Mouse (Mus musculus): ENCODE measurements around the gene Maf. TPM values are rescaled to one million over a fixed set of nuclear protein-coding genes. Genes with fewer than 3 reads are reported as not detected.

Gene Maf
- polyA plus RNA-seq, 2 experiments = 12.4 to 17.8 TPM

DNA sequence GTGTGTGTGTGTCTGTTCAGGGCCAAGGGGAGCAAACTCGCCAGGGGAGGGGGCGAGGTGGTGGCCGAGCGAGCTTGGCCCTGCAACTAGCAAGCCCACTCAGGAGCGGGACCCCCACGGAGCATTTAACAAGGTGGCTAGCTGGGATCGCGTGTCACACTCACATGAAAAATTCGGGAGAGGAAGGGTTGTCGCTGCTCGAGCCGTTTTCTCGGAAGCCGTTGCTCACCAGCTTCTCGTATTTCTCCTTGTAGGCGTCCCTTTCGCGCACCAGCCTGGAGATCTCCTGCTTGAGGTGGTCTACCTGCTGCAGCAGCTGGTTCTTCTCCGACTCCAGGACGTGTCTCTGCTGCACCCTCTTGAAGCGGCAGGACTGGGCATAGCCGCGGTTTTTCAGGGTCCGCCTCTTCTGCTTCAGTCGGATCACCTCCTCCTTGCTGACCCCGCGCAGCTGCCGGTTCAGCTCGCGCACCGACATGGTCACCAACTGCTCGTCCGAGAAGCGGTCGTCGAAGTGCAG is 1.9 kb downstream of the Maf start:
- peak overlapping the region; percentile 67 for H3K4me3 ChIP-seq (replicated peaks; ENCODE audit: low read length)
- ATAC-seq (ENCODE audit: low FRiP score, low read depth) (no peak), DNase-seq (ENCODE audit: low spot score) (peak; percentile 52)
- peak overlapping the region; percentile 68 for H3K4me2 ChIP-seq (replicated peaks; ENCODE audit: low read depth, low read length, severe bottlenecking)
- no peaks in the 10 kb centered on the region; the same call in 1 of the 2 replicates for H3K27me3 ChIP-seq (ENCODE audit: control insufficient read depth, insufficient read depth, low read length)
- WGBS = under 1% methylated on average over 35 of the region's 36 CpGs
- no peaks in the 10 kb centered on the region for H3K9me3 ChIP-seq (ENCODE audit: control insufficient read depth, low read length)
- peak overlapping the region; percentile 75 for H3K9ac ChIP-seq (ENCODE audit: low read depth, low read length, severe bottlenecking)
- TF ChIP-seq POLR2A (IDR thresholded peaks at IDR 0.05; ENCODE audit: borderline replicate concordance, extremely low read depth, insufficient read depth, insufficient read length) = no peak
- H3K27ac ChIP-seq (replicated peaks; ENCODE audit: low read depth, low read length) = peak overlapping the region; percentile 87
- peaks cover 6% of the 10 kb centered on the region for H3K4me1 ChIP-seq (ENCODE audit: control insufficient read depth, insufficient read depth, low read length)
- 0 out of 2 replicates have a peak, but pooled peaks cover 4% of the 10 kb centered on the region for H3K36me3 ChIP-seq (ENCODE audit: control insufficient read depth, insufficient read depth, low read length)

GRCm38 (mm10) chr8:115703056-115703455 is 4.5 kb downstream of the Maf start:
- no peak overlapping the region for H3K9ac ChIP-seq (ENCODE audit: low read depth, low read length, severe bottlenecking)
- peaks cover 7% of the 10 kb centered on the region; the same call in 1 of the 2 replicates for H3K4me1 ChIP-seq (ENCODE audit: control insufficient read depth, insufficient read depth, low read length)
- H3K27ac ChIP-seq (replicated peaks; ENCODE audit: low read depth, low read length) = no peak overlapping the region
- no peak overlapping the region for H3K4me3 ChIP-seq (replicated peaks; ENCODE audit: low read length)
- no peak for DNase-seq (ENCODE audit: low spot score)
- no peaks in the 10 kb centered on the region; the same call in 1 of the 2 replicates for H3K27me3 ChIP-seq (ENCODE audit: control insufficient read depth, insufficient read depth, low read length)
- ATAC-seq (ENCODE audit: low FRiP score, low read depth) = no peak
- no peak for TF ChIP-seq POLR2A (IDR thresholded peaks at IDR 0.05; ENCODE audit: borderline replicate concordance, extremely low read depth, insufficient read depth, insufficient read length)
- peak overlapping the region; percentile 20; the same call in 1 of the 2 replicates for H3K4me2 ChIP-seq (replicated peaks; ENCODE audit: low read depth, low read length, severe bottlenecking)
- 84% methylated on average over 4 of the region's 4 CpGs for WGBS
- H3K9me3 ChIP-seq (ENCODE audit: control insufficient read depth, low read length) = no peaks in the 10 kb centered on the region
- 0 out of 2 replicates have a peak, but pooled peaks cover 4% of the 10 kb centered on the region for H3K36me3 ChIP-seq (ENCODE audit: control insufficient read depth, insufficient read depth, low read length)

DNA sequence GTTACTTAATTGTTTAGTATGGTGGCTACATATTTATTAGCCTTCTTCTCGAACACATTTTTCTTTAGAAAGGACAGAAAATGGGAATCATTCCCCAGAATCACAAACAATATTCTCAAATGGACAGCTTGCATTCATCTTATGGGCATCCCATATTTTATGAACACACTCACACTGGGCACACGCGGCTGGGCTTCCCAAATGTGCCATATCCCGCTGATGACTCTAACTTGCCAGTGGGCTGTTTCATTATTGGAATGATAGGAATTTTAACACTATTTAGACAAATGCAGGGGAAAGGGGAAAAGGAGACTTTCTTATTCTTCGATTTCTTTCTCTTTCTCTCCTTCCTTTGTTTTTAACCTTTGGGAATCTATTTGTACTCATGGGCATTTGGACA is 6.6 kb downstream of the Maf start:
- 0 out of 2 replicates have a peak, but pooled peaks cover 4% of the 10 kb centered on the region for H3K36me3 ChIP-seq (ENCODE audit: control insufficient read depth, insufficient read depth, low read length)
- no peak overlapping the region for H3K9ac ChIP-seq (ENCODE audit: low read depth, low read length, severe bottlenecking)
- H3K4me3 ChIP-seq (replicated peaks; ENCODE audit: low read length) = no peak overlapping the region
- no peak overlapping the region for H3K27ac ChIP-seq (replicated peaks; ENCODE audit: low read depth, low read length)
- H3K27me3 ChIP-seq (ENCODE audit: control insufficient read depth, insufficient read depth, low read length) = no peaks in the 10 kb centered on the region; the same call in 1 of the 2 replicates
- WGBS = 61% methylated on average over 5 of the region's 5 CpGs
- H3K4me2 ChIP-seq (replicated peaks; ENCODE audit: low read depth, low read length, severe bottlenecking) = no peak overlapping the region
- H3K9me3 ChIP-seq (ENCODE audit: control insufficient read depth, low read length) = no peaks in the 10 kb centered on the region
- TF ChIP-seq POLR2A (IDR thresholded peaks at IDR 0.05; ENCODE audit: borderline replicate concordance, extremely low read depth, insufficient read depth, insufficient read length) = no peak
- no peak for ATAC-seq (ENCODE audit: low FRiP score, low read depth)
- H3K4me1 ChIP-seq (ENCODE audit: control insufficient read depth, insufficient read depth, low read length) = peaks cover 9% of the 10 kb centered on the region; the same call in 1 of the 2 replicates
- no peak for DNase-seq (ENCODE audit: low spot score)

GRCm38 (mm10) chr8:115699151-115699550 is 8.4 kb downstream of the Maf start:
- WGBS = 41% methylated on average over 5 of the region's 5 CpGs
- ATAC-seq (ENCODE audit: low FRiP score, low read depth) (no peak), DNase-seq (ENCODE audit: low spot score) (no peak)
- Histone ChIP-seq H3K4me3 (replicated peaks; ENCODE audit: low read length) (no peak overlapping the region), H3K4me1 (ENCODE audit: control insufficient read depth, insufficient read depth, low read length) (peaks cover 9% of the 10 kb centered on the region; the same call in 1 of the 2 replicates), H3K4me2 (replicated peaks; ENCODE audit: low read depth, low read length, severe bottlenecking) (no peak overlapping the region), H3K9me3 (ENCODE audit: control insufficient read depth, low read length) (no peaks in the 10 kb centered on the region), H3K9ac (ENCODE audit: low read depth, low read length, severe bottlenecking) (no peak overlapping the region), H3K27ac (replicated peaks; ENCODE audit: low read depth, low read length) (no peak overlapping the region), H3K36me3 (ENCODE audit: control insufficient read depth, insufficient read depth, low read length) (0 out of 2 replicates have a peak, but pooled peaks cover 4% of the 10 kb centered on the region), H3K27me3 (ENCODE audit: control insufficient read depth, insufficient read depth, low read length) (no peaks in the 10 kb centered on the region; the same call in 1 of the 2 replicates)
- TF ChIP-seq POLR2A (IDR thresholded peaks at IDR 0.05; ENCODE audit: borderline replicate concordance, extremely low read depth, insufficient read depth, insufficient read length) = no peak

- no peak for TF ChIP-seq POLR2A (IDR thresholded peaks at IDR 0.05; ENCODE audit: borderline replicate concordance, extremely low read depth, insufficient read depth, insufficient read length)
These were observed 10.2 kb downstream of the Maf start for GRCm38 (mm10) chr8:115697410-115697809.

More at GRCm38 (mm10) chr8:115697410-115697809, 10.2 kb downstream of the Maf start:
- WGBS = 61% methylated on average over 3 of the region's 3 CpGs
- 0 out of 2 replicates have a peak, but pooled peaks cover 4% of the 10 kb centered on the region for H3K36me3 ChIP-seq (ENCODE audit: control insufficient read depth, insufficient read depth, low read length)
- H3K4me1 ChIP-seq (ENCODE audit: control insufficient read depth, insufficient read depth, low read length) = peaks cover 9% of the 10 kb centered on the region; the same call in 1 of the 2 replicates
- no peaks in the 10 kb centered on the region; the same call in 1 of the 2 replicates for H3K27me3 ChIP-seq (ENCODE audit: control insufficient read depth, insufficient read depth, low read length)
- no peak overlapping the region for H3K9ac ChIP-seq (ENCODE audit: low read depth, low read length, severe bottlenecking)
- H3K27ac ChIP-seq (replicated peaks; ENCODE audit: low read depth, low read length) = no peak overlapping the region
- ATAC-seq (ENCODE audit: low FRiP score, low read depth) (no peak), DNase-seq (ENCODE audit: low spot score) (no peak)
- H3K4me2 ChIP-seq (replicated peaks; ENCODE audit: low read depth, low read length, severe bottlenecking) = no peak overlapping the region
- no peaks in the 10 kb centered on the region for H3K9me3 ChIP-seq (ENCODE audit: control insufficient read depth, low read length)
- H3K4me3 ChIP-seq (replicated peaks; ENCODE audit: low read length) = no peak overlapping the region
